Mouse (Mus musculus) testis, postnatal 10 days (tissue): Measurements from ENCODE around the gene Chordc1.
"Not testable (repeated sequence)": the region's sequence is repeated elsewhere in the genome, so short reads cannot be mapped to it uniquely, and the experiment has no call there.

Experiments
- DNase-seq: peaks from one replicate; pipeline ENCODE4 v3.0.0; 2021; ENCODE audit warnings: low spot score

Gene Chordc1

DNA sequence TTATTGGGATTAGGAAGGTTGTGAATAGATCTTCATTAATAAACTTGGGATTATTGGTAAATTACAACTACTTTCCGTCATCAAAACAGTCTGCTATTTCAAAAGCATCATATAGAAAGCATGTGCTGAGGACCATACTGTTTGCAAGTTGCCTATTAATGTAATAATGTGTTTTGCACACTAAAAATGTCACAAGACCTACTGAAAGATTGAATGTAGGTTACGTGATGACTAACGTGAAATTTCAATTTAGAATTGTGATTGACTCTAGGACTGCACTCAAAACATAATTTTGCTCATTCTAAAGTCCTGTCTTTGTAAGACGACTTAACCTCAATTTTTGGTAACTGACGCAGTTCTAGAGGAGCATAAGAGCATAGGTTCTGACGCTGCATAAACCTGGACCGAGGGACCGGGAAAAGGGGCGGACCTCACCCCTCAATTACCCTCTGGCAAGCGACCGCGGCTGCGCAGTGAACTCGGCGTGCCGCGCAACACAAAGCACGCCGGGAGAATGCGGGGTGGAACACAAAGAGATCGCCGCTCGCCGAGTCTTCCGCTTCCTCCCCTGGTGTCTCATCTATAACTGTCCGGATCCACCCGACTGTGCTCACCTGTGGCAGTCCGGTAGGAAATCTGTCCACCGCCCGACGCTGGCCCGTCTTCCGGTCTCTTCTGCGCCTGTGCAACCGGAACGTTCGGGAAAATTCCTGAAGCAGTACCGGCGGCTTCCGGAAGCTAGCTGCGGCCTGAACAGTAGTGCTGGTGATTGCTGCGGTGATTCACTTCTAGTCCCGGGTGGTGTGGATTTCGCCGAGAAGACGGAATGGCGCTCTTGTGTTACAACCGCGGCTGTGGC, at the start of gene Chordc1:
TSS of gene Chordc1 (plus strand) at position 555 of the 859 bp plus-strand sequence.
- peak; percentile 96 for DNase-seq

DNA sequence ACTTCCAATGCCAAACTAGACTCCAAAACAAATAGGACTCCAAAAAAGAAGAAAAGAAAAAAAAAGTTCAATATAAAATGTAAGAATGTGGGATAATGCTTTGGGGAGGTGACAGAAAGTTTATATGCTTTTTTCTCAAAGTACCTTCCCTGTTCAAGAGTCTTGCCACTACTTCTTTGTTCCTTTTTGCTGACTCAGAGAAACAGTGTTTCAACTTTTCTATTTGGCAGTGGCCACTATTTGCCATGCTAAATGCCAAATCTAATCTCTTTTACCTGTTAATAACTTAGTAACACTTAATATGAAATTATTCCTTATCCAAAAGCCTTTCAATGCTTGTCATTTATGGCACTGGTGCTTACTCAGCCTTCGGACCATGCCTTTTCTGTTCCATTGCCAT, 16.0 kb upstream of the Chordc1 start:
- no peak for DNase-seq

DNA sequence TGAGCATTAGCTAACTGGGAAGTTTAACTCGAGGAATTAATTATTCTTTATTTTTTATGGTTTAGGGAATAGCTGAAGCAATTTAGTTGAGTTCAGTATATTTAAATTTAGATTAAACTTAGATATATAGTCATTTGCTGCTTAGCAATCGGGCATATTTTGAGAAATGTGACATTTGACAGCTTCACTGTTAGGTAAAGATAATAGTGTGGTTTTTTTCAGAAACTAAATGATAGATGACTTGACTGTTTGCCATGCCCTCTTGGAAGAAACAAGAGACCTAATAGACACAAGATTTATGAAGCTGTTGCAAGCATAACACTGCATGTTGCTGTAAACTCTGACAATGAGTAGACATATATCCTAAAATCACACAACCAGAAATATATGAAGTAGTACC, 15.1 kb upstream of the Chordc1 start:
- no peak for DNase-seq

DNA sequence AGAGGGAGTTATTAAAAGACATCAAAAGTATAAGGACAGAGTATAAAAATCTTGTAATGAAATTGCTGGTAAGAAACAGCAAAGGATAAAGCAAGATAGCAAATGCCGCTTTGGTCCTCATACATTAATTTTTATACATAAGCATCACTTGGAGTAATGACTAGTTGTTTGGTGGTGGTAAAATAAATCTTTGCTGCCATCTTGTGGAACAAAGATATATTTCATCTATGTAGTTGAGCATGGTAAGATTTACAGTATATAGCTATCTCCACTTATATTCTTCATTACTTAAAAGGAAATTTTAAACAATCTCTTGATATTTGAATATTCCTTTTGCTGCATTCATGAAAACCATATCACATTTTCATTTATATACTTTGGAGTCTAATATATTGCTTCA, 14.4 kb upstream of the Chordc1 start:
- DNase-seq: no peak

DNA sequence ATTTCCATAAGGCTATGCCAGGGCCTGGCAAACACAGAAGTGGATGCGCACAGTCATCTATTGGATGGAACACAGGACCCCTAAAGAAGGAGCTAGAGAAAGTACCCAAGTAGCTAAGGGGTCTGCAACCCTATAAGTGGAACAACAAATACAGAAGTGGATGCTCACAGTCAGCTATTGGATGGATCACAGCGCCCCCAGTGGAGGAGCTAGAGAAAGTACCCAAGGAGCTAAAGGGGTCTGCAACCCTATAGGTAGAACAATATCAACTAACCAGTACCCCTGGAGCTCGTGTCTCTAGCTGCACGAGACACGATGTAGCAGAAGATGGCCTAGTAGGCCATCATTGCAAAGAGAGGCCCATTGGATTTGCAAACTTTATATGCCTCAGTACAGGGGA, 13.2 kb upstream of the Chordc1 start:
- DNase-seq: not testable (repeated sequence)

DNA sequence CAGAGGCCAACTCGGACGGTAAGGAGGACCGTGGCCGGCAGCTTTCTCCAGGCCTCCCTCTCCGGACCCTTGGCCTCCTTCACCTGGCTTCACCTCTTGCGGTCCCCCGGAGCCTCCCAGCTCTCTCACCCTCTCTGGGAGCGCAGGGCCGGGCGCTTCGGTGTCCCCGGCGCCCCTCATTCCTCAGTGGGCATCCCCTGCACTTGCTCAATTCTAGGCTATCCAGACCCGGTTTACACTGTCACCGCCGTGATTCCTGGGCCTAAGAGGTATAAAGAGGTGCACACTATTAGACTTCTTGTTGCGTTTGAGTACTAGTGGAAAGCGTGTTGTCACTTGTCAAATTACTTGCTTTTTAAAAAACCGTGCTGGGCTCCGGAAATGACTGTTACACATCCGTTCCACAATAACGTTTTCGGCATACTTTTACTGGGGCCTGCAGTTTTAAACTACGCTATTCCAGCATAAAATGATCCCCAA, 558 bp downstream of the Chordc1 start:
- DNase-seq: no peak

DNA sequence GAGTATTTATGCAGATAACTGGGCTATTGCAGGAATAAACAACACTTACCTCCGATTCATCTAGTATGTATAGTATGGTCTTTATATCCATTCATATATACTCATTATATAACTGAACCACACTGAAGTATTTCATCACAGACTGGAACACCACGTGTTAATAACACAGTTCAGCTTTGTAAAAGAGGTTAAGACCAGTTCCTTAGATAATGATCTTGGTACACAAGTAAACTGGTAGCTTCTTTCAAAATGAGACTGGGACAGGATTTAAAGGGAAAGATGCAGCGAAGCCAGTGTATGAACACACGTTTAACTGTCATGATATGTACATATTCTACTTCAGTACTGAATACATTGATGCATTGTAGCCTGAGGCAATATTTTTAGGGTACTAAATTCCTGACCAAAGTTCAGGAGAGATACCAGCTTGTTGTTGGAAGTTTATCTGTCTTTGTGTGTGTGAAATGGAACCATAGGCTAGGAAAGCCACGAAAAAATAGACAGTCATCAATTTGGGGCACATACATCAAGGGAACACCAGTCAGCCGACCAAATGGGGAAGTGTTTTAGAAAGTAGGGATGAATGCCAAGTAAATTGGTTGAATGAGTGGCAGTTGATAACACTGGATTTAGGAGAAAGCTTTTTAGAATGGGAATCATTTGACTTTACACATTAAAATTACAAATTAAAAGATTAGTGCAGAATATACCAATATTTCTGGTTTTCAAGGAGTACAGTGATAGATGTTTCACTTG, 1.3 kb downstream of the Chordc1 start:
- no peak for DNase-seq

DNA sequence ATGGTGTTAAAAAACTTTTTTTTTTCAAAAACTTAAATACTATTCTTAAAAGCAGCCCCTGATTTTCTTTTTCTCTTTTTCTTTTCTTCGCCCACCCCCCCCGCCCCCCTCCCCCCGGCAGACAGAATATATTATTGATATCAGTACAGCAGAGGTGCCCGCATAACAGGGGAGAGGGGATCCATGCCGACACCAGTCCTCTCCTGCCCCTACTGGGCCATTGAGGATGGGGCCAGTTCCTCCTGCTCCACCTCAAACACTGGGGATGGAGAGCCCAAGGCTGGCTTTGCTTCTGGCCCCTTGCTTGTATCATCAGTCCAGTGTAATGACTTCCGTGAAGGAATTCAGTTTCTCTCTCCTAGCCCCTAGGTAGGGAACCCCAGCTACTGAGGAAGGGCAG, 6.4 kb downstream of the Chordc1 start:
- DNase-seq: no peak

DNA sequence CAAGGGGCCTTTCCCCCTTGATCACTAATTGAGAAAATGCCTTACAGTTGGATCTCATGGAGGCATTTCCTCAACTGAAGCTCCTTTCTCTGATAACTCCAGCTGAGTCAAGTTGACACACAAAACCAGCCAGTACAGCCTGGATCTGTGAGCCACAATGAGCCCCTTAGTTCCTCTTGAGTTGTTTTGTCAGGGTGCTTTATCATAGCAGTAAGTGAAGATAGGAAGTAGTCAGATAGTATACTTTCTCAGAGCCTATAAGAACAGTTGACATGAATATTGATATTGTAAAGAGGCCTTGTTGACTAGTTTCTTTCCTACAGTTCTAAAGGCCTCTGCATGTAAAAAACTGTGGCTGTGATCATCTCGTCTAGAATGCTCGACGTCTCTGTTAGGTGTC, 28.1 kb downstream of the Chordc1 start:
- no peak for DNase-seq
